Mouse (Mus musculus) midbrain, embryonic 11.5 days (tissue): Measurements from ENCODE around the gene Adh5. TPM values are rescaled to one million over a fixed set of nuclear protein-coding genes. Genes with fewer than 3 reads are reported as not detected.
A peak's percentile ranks its signal among the peaks of the same experiment; 100 is the strongest.

Experiments used
- ATAC-seq: fragments of 200-750 bp; cut with Nextera tagmentation; 2 replicates; pipeline ENCODE4 v1.8.0; 2017; ENCODE audit warnings: moderate TSS enrichment, moderate library complexity; ENCODE audit not compliant: low FRiP score
- DNase-seq: peaks from one replicate; pipeline ENCODE4 v3.0.0; 2015; ENCODE audit warnings: low spot score; ENCODE audit errors: missing footprints
- H3K27ac ChIP-seq: fragments of 300-500 bp; sonication (generic); 2 replicates; pipeline ENCODE4 v1.5.1; 2014; ENCODE audit warnings: low read depth, low read length
- H3K27me3 ChIP-seq: fragments of 300-500 bp; sonication (generic); 2 replicates; pipeline ENCODE4 v1.6.1; 2014; ENCODE audit warnings: mild to moderate bottlenecking, low read length, moderate library complexity, mixed read lengths; ENCODE audit not compliant: control insufficient read depth, insufficient read depth
- H3K36me3 ChIP-seq: fragments of 300-500 bp; sonication (generic); 2 replicates; pipeline ENCODE4 v1.6.1; 2014; ENCODE audit warnings: mild to moderate bottlenecking, low read length, moderate library complexity, mixed read lengths; ENCODE audit not compliant: control insufficient read depth, insufficient read depth
- H3K4me1 ChIP-seq: fragments of 300-500 bp; sonication (generic); 2 replicates; pipeline ENCODE4 v1.6.1; 2014; ENCODE audit warnings: low read length; ENCODE audit not compliant: control insufficient read depth, insufficient read depth
- H3K4me2 ChIP-seq: fragments of 300-500 bp; sonication (generic); 2 replicates; pipeline ENCODE4 v1.6.1; 2014; ENCODE audit warnings: mild to moderate bottlenecking, moderate library complexity
- H3K4me3 ChIP-seq: fragments of 300-500 bp; sonication (generic); 2 replicates; pipeline ENCODE4 v1.5.1; 2014; ENCODE audit warnings: low read depth, low read length
- H3K9ac ChIP-seq: fragments of 300-500 bp; sonication (generic); 2 replicates; pipeline ENCODE4 v1.6.1; 2014; ENCODE audit warnings: low read length
- H3K9me3 ChIP-seq: fragments of 300-500 bp; sonication (generic); 2 replicates; pipeline ENCODE4 v1.6.1; 2016; ENCODE audit warnings: low read length; ENCODE audit not compliant: control insufficient read depth
- WGBS: fragments of 180-500 bp; shearing (Covaris S2); extraction: QIAGEN DNeasy Blood & Tissue Kit; methylation state at CpG from one replicate; pipeline ENCODE4 v1.1.7; 2014; 5-methylcytosine and 5-hydroxymethylcytosine counted together
- polyA plus RNA-seq: library from polyadenylated mRNA; unstranded; fragments of >200 nt; fragmentation: Nextera tagmentation; extraction: Ambion mirVana; gene quantifications from 2 replicates; pipeline ENCODE4 v1.2.1, GENCODE M21; 2014

Gene Adh5
- polyA plus RNA-seq, 1 experiment from 2014 or later, result 279 TPM

DNA sequence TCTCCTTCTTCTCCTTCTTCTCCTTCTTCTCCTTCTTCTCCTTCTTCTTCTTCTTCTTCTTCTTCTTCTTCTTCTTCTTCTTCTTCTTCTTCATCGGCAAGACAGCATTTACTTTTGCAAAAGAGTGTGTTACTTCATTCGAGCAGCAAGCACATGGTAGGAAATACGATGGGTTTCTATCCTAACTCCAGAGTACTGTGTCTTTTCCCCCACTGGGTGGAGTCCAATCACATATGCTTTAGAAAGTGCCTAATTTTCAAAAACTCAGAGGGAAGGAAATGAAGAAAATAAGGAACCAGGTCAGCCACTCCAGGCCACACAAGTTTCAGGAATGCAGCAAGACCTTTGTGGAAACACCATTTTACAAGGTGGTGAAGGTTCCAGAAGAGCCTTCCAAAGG, 50.8 kb downstream of the Adh5 start:
- Histone ChIP-seq H3K27me3 (no peaks in the 10 kb centered on the region), H3K4me1 (no peaks in the 10 kb centered on the region), H3K36me3 (no peaks in the 10 kb centered on the region), H3K4me2 (no peak overlapping the region), H3K9ac (no peak overlapping the region), H3K9me3 (no peaks in the 10 kb centered on the region), H3K4me3 (no peak overlapping the region), H3K27ac (no peak overlapping the region)
- DNase-seq (peak; percentile 75), ATAC-seq (no peak)
- WGBS, result 83% methylated on average over 3 of the region's 3 CpGs

DNA sequence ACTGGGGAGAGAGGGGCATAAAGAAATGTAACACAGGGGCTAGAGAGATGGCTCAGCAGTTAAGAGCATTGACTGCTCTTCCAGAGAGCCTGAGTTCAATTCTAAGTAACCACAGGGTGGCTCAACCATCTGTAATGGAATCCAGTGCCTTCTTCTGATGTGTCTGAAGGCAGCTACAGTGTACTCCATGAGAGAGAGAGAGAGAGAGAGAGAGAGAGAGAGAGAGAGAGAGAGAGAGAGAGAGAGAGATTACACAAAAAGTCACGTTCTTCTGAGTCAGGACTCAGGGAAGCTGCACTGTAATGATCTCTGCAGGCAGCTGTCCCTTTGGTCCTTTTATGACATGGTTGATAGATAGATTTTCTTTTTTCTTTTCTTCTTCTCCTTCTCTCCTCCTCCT, 51.7 kb downstream of the Adh5 start:
- peak; percentile 60 for DNase-seq
- Histone ChIP-seq H3K9ac (no peak overlapping the region), H3K27me3 (no peaks in the 10 kb centered on the region), H3K9me3 (no peaks in the 10 kb centered on the region), H3K27ac (no peak overlapping the region), H3K36me3 (no peaks in the 10 kb centered on the region), H3K4me1 (peaks cover 3% of the 10 kb centered on the region; the same call in 1 of the 2 replicates), H3K4me3 (no peak overlapping the region), H3K4me2 (no peak overlapping the region)
- ATAC-seq, result no peak
- 50% methylated on average over 1 of the region's 1 CpGs for WGBS

DNA sequence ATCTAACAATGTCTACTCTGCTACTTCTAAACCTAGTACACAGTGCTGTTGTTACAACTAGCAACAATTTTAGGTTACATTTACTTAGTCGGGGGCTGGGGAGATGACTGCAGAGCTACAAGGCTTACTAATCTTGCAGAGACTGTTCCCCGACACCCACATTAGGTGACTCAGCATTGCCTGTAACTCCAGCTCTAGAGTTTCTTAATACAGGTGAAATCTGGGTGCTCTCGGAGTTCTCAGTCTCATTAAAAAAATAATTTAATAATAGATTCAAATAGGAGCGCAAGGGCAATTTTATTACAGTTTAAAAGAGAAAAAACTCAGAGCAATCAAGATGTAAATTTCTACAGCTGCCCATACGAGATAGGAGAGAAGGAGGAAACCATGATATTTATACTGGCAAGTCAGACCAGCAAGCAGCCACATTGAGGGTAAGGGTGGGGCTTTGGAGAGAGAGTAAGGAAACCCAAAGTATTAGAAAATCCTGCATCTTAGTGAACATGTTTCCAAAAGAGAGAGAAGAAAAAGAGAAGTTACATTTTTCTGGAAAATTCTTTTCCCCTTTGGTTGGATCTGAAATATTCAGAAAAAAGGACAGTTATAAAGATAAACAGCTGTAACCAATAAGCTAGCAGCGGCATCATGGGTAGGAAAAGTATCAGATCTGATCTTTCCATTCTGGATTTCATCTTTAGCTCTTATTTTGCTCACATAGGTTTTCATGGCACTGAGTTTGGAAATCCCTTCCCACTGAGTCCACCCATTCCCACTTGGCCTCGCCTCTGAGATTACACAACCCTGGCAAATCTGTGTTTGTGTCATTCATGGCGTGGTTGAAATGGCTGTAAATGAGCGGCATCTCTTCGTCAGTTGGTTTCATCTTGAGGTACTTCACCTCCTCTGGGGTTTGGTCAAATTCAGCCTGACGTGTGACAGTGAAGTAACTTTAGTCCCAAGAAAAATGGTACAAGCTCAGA, 52.6 kb downstream of the Adh5 start:
- H3K9me3 ChIP-seq, result no peaks in the 10 kb centered on the region
- no peak overlapping the region for H3K9ac ChIP-seq
- H3K27ac ChIP-seq, result no peak overlapping the region
- H3K27me3 ChIP-seq, result no peaks in the 10 kb centered on the region
- H3K36me3 ChIP-seq, result no peaks in the 10 kb centered on the region
- WGBS, result 89% methylated on average over 11 of the region's 11 CpGs
- H3K4me1 ChIP-seq, result peaks cover 10% of the 10 kb centered on the region; the same call in 1 of the 2 replicates
- no peak overlapping the region for H3K4me2 ChIP-seq
- no peak for ATAC-seq
- DNase-seq, result peak; percentile 19
- no peak overlapping the region for H3K4me3 ChIP-seq

DNA sequence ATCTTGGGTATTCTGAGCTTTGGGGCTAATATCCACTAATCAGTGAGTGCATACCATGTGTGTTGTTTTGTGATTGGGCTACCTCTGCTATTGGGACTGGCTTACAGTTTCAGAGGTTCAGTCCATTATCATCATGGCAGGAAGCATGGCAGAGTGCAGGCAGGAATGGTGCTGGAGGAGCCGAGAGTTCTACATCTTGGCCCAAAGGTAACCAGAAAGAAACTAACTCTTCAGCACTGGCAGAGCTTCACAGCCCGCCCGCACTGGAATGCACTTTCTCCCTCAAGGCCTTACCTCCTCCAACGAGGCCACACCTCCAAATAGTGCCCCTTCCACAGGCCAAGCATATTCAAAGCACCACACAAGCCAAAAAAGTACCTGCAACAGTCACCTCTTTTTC, 55.8 kb downstream of the Adh5 start:
- no peaks in the 10 kb centered on the region for H3K27me3 ChIP-seq
- ATAC-seq, result no peak
- H3K36me3 ChIP-seq, result no peaks in the 10 kb centered on the region
- H3K4me1 ChIP-seq, result peaks cover 16% of the 10 kb centered on the region; the same call in 1 of the 2 replicates
- DNase-seq, result peak; percentile 67
- no peak overlapping the region for H3K9ac ChIP-seq
- no peaks in the 10 kb centered on the region for H3K9me3 ChIP-seq
- H3K4me3 ChIP-seq, result no peak overlapping the region
- no peak overlapping the region for H3K27ac ChIP-seq
- no peak overlapping the region for H3K4me2 ChIP-seq
- 72% methylated on average over 4 of the region's 4 CpGs for WGBS

DNA sequence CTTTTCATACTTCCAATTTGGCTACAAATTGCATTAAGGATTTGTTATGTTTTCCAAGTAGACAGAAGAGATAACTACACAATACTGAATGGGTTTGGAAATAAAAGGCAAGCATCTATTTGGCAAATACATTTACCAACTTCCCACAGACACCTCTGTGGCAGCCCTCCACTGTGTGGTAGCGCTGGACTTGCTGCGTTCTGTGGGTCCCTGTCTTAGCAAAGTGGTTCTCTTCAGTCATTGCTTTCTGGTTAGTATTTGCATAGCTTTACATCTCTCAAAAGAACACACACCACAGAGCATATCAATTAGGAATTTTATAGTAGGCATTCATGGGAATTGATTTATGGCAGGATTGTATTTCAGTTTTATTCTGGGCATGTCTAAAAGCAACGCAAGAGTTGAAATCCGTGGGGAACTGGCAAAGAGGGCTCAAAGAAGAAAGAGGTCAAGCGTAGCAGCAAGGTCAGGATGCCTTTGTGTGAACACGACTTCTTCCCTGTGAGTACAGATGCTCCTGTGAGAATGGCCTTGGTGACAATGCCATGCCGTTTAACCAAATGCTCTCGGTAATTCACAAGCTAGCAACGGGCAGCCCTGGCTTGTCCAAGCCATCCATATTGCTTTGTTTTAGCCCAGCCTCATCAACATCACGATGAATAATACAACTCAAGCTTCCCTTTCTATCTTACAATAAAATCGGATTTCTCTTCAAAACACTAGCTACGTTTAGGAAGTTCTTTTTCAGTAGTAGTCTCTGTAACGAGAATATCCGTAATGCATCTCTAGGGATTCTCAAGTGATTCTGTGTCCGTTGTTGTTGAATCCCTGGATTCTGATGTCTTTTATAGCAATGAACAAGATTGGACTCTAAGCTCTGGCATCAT, 57.2 kb downstream of the Adh5 start:
- Histone ChIP-seq H3K27me3 (no peaks in the 10 kb centered on the region), H3K9me3 (no peaks in the 10 kb centered on the region), H3K36me3 (no peaks in the 10 kb centered on the region), H3K9ac (peak overlapping the region; percentile 21; the same call in 1 of the 2 replicates), H3K4me1 (peaks cover 16% of the 10 kb centered on the region; the same call in 1 of the 2 replicates), H3K27ac (peak overlapping the region; percentile 55; the same call in 1 of the 2 replicates), H3K4me3 (no peak overlapping the region), H3K4me2 (peak overlapping the region; percentile 22; the same call in 1 of the 2 replicates)
- ATAC-seq (peak; percentile 88), DNase-seq (peak; percentile 94)
- WGBS, result 16% methylated on average over 15 of the region's 15 CpGs

DNA sequence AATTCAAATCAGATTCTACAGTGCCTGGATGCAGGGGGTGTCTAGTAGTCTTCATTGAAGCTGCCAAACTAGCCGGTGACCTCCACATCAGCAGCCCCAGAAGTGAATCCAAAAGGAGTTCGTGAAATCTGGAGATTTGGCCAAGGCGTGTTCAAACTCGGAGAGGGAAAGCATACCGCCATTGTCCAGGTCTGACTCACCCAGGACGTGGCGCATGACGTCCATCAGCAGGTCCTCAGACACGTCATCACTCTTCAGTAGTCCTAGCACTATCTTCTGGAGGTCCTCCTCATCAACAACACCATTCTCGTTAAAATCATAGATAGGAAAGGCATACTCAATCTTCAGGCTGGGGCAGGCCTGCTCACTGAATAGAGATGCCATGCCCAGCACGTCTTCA, 60.9 kb downstream of the Adh5 start:
- WGBS, result 90% methylated on average over 11 of the region's 11 CpGs
- H3K27ac ChIP-seq, result no peak overlapping the region
- no peaks in the 10 kb centered on the region for H3K27me3 ChIP-seq
- no peaks in the 10 kb centered on the region for H3K36me3 ChIP-seq
- H3K4me3 ChIP-seq, result no peak overlapping the region
- H3K4me1 ChIP-seq, result peaks cover 16% of the 10 kb centered on the region; the same call in 1 of the 2 replicates
- no peak for ATAC-seq
- H3K9me3 ChIP-seq, result no peaks in the 10 kb centered on the region
- H3K9ac ChIP-seq, result no peak overlapping the region
- no peak overlapping the region for H3K4me2 ChIP-seq
- peak; percentile 31 for DNase-seq

Other genes with a start within 250 kb of the Adh5 start
- gene 4930579F01Rik, start 249.3 kb upstream of the Adh5 start, polyA plus RNA-seq, result not detected in 2 replicates
- 0.11 and 0.16 TPM in 2 replicates for gene Adh7, start 225.3 kb upstream of the Adh5 start, polyA plus RNA-seq
- 0.23 and 0.48 TPM in 2 replicates for gene Adh1, start 182.1 kb upstream of the Adh5 start, polyA plus RNA-seq
- gene Adh6a, start 129.8 kb upstream of the Adh5 start, polyA plus RNA-seq, result not detected in 2 replicates
- 0.33 and 0.41 TPM in 2 replicates for gene Adh6b, start 101.3 kb upstream of the Adh5 start, polyA plus RNA-seq
- gene Adh4, start 27.6 kb upstream of the Adh5 start, polyA plus RNA-seq, result not detected in 2 replicates
- gene Metap1, start 46.4 kb downstream of the Adh5 start, polyA plus RNA-seq, result 49.2 and 53.7 TPM in 2 replicates
- gene Eif4e, start 83.1 kb downstream of the Adh5 start, polyA plus RNA-seq, result 493 and 516 TPM in 2 replicates